Mouse (Mus musculus) heart, adult 2 months (tissue): ENCODE measurements around the gene Fam13a.

ENCODE experiments used
- CTCF ChIP-seq: fragments of 200-600 bp; IDR thresholded peaks from 2 replicates; pipeline ENCODE4 v1.8.1; 2022; ENCODE audit warnings: antibody characterized with exemption, mild to moderate bottlenecking, moderate library complexity
- POLR2A ChIP-seq: fragments of 200-500 bp; IDR thresholded peaks from 2 replicates; pipeline ENCODE4 v1.6.1; 2011; ENCODE audit warnings: mild to moderate bottlenecking, low read depth, low read length, control low read depth; ENCODE audit not compliant: insufficient read depth

DNA sequence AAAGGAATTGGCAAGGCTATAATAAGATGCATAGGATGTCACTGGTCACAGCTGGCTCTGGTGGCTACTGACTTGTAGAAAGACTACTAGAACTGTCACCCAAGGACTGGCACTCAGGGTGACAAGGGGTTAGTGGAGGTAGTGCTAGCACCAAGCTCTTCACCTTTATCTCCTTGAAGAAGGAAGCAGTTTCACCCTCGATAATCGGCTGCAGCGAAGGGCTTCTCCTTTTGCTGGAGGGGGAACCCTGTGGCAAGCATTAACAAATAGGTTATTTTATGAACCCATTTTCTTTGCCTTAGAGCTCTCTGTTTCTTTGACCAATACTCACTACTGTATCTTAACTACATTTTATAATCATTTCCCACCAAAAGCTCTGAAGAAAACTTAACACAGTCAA, 80.4 kb downstream of the Fam13a start:
- TF ChIP-seq CTCF, result no peak
- TF ChIP-seq POLR2A, result no peak
